In genomic region chr14:58822938-58823337, GRCm38 (mm10) we compare ENCODE assay signal across 32 mouse cellular contexts.
DNase-seq lines count a peak whose midpoint lies in the region; ATAC-seq and TF ChIP-seq lines count a peak whose summit lies in the region.
"Had no signal": no experiment of that assay in that cellular context is flagged by ENCODE, and none has a peak within 500 bp of the region (broad histone marks: within the 10 kb centered on the region; RNA-seq: fewer than 3 reads in every experiment).

No protein-coding gene starts in this region.

- no peaks in the 10 kb centered on the region for H3K27me3 ChIP-seq in kidney, embryonic 14.5 days (ENCODE audit: control insufficient read depth, insufficient read depth, low read length)
- no peaks in the 10 kb centered on the region for H3K27me3 ChIP-seq in myocyte (ENCODE audit: control insufficient read depth, insufficient read depth, insufficient read length)
- H3K27me3 ChIP-seq: embryonic facial prominence, embryonic 15.5 days; forebrain, embryonic 13.5 days; heart, embryonic 13.5 days; hindbrain, embryonic 15.5 days had no signal

- H3K9me3 ChIP-seq in kidney, embryonic 14.5 days (ENCODE audit: control insufficient read depth, low read length), result no peaks in the 10 kb centered on the region
- H3K9me3 ChIP-seq: embryonic facial prominence, embryonic 10.5 days; embryonic facial prominence, embryonic 15.5 days; forebrain, embryonic 13.5 days; heart, embryonic 13.5 days; hindbrain, embryonic 10.5 days; hindbrain, embryonic 15.5 days had no signal

- no peak overlapping the region for H3K4me2 ChIP-seq in kidney, embryonic 14.5 days (replicated peaks; ENCODE audit: low read depth, low read length)
- peak overlapping the region; percentile 30 for H3K4me2 ChIP-seq in myocyte (ENCODE audit: low read depth)
- H3K4me2 ChIP-seq: embryonic facial prominence, embryonic 15.5 days; forebrain, embryonic 13.5 days; heart, embryonic 13.5 days; hindbrain, embryonic 15.5 days had no signal

- ATAC-seq in kidney, embryonic 14.5 days (ENCODE audit: low FRiP score, low TSS enrichment), result 0 out of 2 replicates have a peak, but pooled peaks have one; percentile 20
- ATAC-seq: forebrain, embryonic 13.5 days; inflammation-experienced regulatory T-cells, adult 6 months had no signal

- H3ac ChIP-seq in myocyte (ENCODE audit: control insufficient read depth, insufficient read length), result no peak overlapping the region

- TF ChIP-seq POLR2A in myocyte (IDR thresholded peaks at IDR 0.05; ENCODE audit: insufficient read length, low read depth), result no peak

- H3K4me3 ChIP-seq in kidney, embryonic 14.5 days (ENCODE audit: low read length), result no peak overlapping the region
- no peak overlapping the region for H3K4me3 ChIP-seq in myocyte
- H3K4me3 ChIP-seq: embryonic facial prominence, embryonic 10.5 days; embryonic facial prominence, embryonic 15.5 days; forebrain, embryonic 13.5 days; heart, embryonic 13.5 days; hindbrain, embryonic 10.5 days; hindbrain, embryonic 15.5 days had no signal

- H3K4me1 ChIP-seq in kidney, embryonic 14.5 days (ENCODE audit: control insufficient read depth, insufficient read depth, low read length), result no peaks in the 10 kb centered on the region
- H3K4me1 ChIP-seq: embryonic facial prominence, embryonic 10.5 days; embryonic facial prominence, embryonic 15.5 days; forebrain, embryonic 13.5 days; heart, embryonic 13.5 days; hindbrain, embryonic 10.5 days; hindbrain, embryonic 15.5 days had no signal

- H3K9ac ChIP-seq in kidney, embryonic 14.5 days (ENCODE audit: low read depth, low read length), result no peak overlapping the region
- H3K9ac ChIP-seq: embryonic facial prominence, embryonic 15.5 days; forebrain, embryonic 13.5 days; heart, embryonic 13.5 days; hindbrain, embryonic 15.5 days; liver, embryonic 14.5 days had no signal

- 42% methylated on average over 4 of the region's 4 CpGs for WGBS in kidney, embryonic 14.5 days

- H3K36me3 ChIP-seq in kidney, embryonic 14.5 days (ENCODE audit: control insufficient read depth, insufficient read depth, low read length), result no peaks in the 10 kb centered on the region
- no peaks in the 10 kb centered on the region for H3K36me3 ChIP-seq in myocyte (ENCODE audit: control insufficient read depth, insufficient read depth)
- H3K36me3 ChIP-seq: embryonic facial prominence, embryonic 10.5 days; embryonic facial prominence, embryonic 15.5 days; heart, embryonic 13.5 days; hindbrain, embryonic 10.5 days; hindbrain, embryonic 15.5 days had no signal

- DNase-seq in kidney, adult 9 months, result no peak
- peak; percentile 18 for DNase-seq in urinary bladder, postnatal 14 days (ENCODE audit: low spot score)
- no peak for DNase-seq in urinary bladder, adult 2 months (ENCODE audit: low spot score)
- DNase-seq in Muller cell, postnatal 12 days (ENCODE audit: inconsistent ontology term), result peak; percentile 13
- DNase-seq in spleen, postnatal 14 days (ENCODE audit: low spot score in 2 of 2), result no peak
- no peak for DNase-seq in ovary, postnatal 36 days (ENCODE audit: low spot score)
- DNase-seq: adrenal gland, postnatal 14 days; cerebellum, adult 11-12 months; cerebellum, adult 9-11 months; gastrocnemius, postnatal 25 days; heart, postnatal 10 days; kidney, adult 18-20 months; kidney, postnatal 25 days; layer of hippocampus, postnatal 36 days; left cerebral cortex, postnatal 4 days; liver; lung, adult 2 months; lung, postnatal 10 days; midbrain, embryonic 14.5 days; right cerebral cortex, postnatal 4 days; thymus, postnatal 4 days had no signal

- H3K27ac ChIP-seq in kidney, embryonic 14.5 days (ENCODE audit: low read depth, low read length), result no peak overlapping the region
- H3K27ac ChIP-seq: embryonic facial prominence, embryonic 10.5 days; embryonic facial prominence, embryonic 15.5 days; forebrain, embryonic 13.5 days; heart, embryonic 13.5 days; hindbrain, embryonic 10.5 days; hindbrain, embryonic 15.5 days; liver, embryonic 14.5 days; macrophage had no signal

- no peaks in the 10 kb centered on the region for H3K79me2 ChIP-seq in myocyte (ENCODE audit: control insufficient read depth, insufficient read depth)

TF ChIP-seq in myocyte, 11 proteins besides CTCF, POLR2A, EP300 and RAD21:
- TF ChIP-seq MYOG (IDR thresholded peaks at IDR 0.05; ENCODE audit: control insufficient read depth in 1 of 3, insufficient read depth in 1 of 3, insufficient read length in 2 of 3, low read depth in 2 of 3) (peak; percentile 84 to 99 (median 97)), TCF12 (IDR thresholded peaks at IDR 0.05; ENCODE audit: insufficient read depth, poor library complexity, severe bottlenecking) (peak; percentile 82), REST (IDR thresholded peaks at IDR 0.05; ENCODE audit: insufficient read depth, insufficient read length) (no peak), TCF3 (IDR thresholded peaks at IDR 0.05; ENCODE audit: insufficient read length, low read depth) (peak; percentile 76), MYOD1 (IDR thresholded peaks at IDR 0.05; ENCODE audit: control insufficient read depth in 1 of 3, insufficient read length in 2 of 3, low read depth in 2 of 3) (peak; percentile 52 to 100 (median 99))
TF ChIP-seq in myocyte: peak in this region for 4.

Comparison
In these comparisons a context has a peak if more than half of its experiments do, and no peak if none do; other contexts are left out.
1. DNase-seq: peak in urinary bladder, postnatal 14 days (single experiment) and Muller cell, postnatal 12 days (single experiment); none in kidney, adult 9 months (single experiment), urinary bladder, adult 2 months (single experiment), spleen, postnatal 14 days (0 of 2) and ovary, postnatal 36 days (single experiment).